Mouse (Mus musculus): Measurements from ENCODE around the gene Lmnb2. TPM values are rescaled to one million over a fixed set of nuclear protein-coding genes. Genes with fewer than 3 reads are reported as not detected.

Lmnb2 gene
- polyA plus RNA-seq, 1 experiment from 2014 or later = 54.0 TPM

- Histone ChIP-seq H3K4me1 (peaks cover 10% of the 10 kb centered on the region; the same call in 1 of the 2 replicates), H3K4me3 (no peak overlapping the region), H3K9me3 (replicated peaks) (no peaks in the 10 kb centered on the region), H3K27me3 (peaks cover 9% of the 10 kb centered on the region; the same call in 1 of the 2 replicates), H3K4me2 (no peak overlapping the region), H3K27ac (no peak overlapping the region), H3K9ac (no peak overlapping the region), H3K36me3 (ENCODE audit: poor library complexity, severe bottlenecking) (no peaks in the 10 kb centered on the region)
- 94% methylated on average over 8 of the region's 8 CpGs for WGBS
- no peak for ATAC-seq
Measured at GRCm38 (mm10) chr10:80956385-80956784, 38.3 kb upstream of the Lmnb2 start.

GRCm38 (mm10) chr10:80955536-80955935 lies 37.5 kb upstream of the Lmnb2 start:
- H3K27me3 ChIP-seq = peaks cover 9% of the 10 kb centered on the region; the same call in 1 of the 2 replicates
- no peak overlapping the region for H3K27ac ChIP-seq
- H3K36me3 ChIP-seq (ENCODE audit: poor library complexity, severe bottlenecking) = no peaks in the 10 kb centered on the region
- ATAC-seq = peak; percentile 46; the same call in 1 of the 2 replicates
- no peaks in the 10 kb centered on the region for H3K9me3 ChIP-seq (replicated peaks)
- no peak overlapping the region for H3K4me3 ChIP-seq
- 28% methylated on average over 9 of the region's 9 CpGs for WGBS
- no peak overlapping the region for H3K4me2 ChIP-seq
- peaks cover 6% of the 10 kb centered on the region; the same call in 1 of the 2 replicates for H3K4me1 ChIP-seq
- H3K9ac ChIP-seq = no peak overlapping the region

- Histone ChIP-seq H3K27ac (no peak overlapping the region), H3K9me3 (replicated peaks) (no peaks in the 10 kb centered on the region), H3K4me1 (peaks cover 6% of the 10 kb centered on the region; the same call in 1 of the 2 replicates), H3K27me3 (0 out of 2 replicates have a peak, but pooled peaks cover 3% of the 10 kb centered on the region), H3K4me3 (no peak overlapping the region), H3K4me2 (no peak overlapping the region), H3K9ac (no peak overlapping the region), H3K36me3 (ENCODE audit: poor library complexity, severe bottlenecking) (no peaks in the 10 kb centered on the region)
- no peak for ATAC-seq
- 79% methylated on average over 6 of the region's 6 CpGs for WGBS
Measured at GRCm38 (mm10) chr10:80954843-80955242, 36.8 kb upstream of the Lmnb2 start.

- no peaks in the 10 kb centered on the region for H3K9me3 ChIP-seq (replicated peaks)
- H3K27me3 ChIP-seq = 0 out of 2 replicates have a peak, but pooled peaks cover 3% of the 10 kb centered on the region
- no peak for ATAC-seq
- peaks cover 6% of the 10 kb centered on the region; the same call in 1 of the 2 replicates for H3K4me1 ChIP-seq
- H3K9ac ChIP-seq = no peak overlapping the region
- H3K4me2 ChIP-seq = no peak overlapping the region
- H3K36me3 ChIP-seq (ENCODE audit: poor library complexity, severe bottlenecking) = no peaks in the 10 kb centered on the region
- H3K4me3 ChIP-seq = no peak overlapping the region
- 79% methylated on average over 13 of the region's 13 CpGs for WGBS
- H3K27ac ChIP-seq = no peak overlapping the region
Measured at GRCm38 (mm10) chr10:80954415-80954814, 36.4 kb upstream of the Lmnb2 start.

- no peak for ATAC-seq
- no peak overlapping the region for H3K27ac ChIP-seq
- H3K36me3 ChIP-seq (ENCODE audit: poor library complexity, severe bottlenecking) = no peaks in the 10 kb centered on the region
- 0 out of 2 replicates have a peak, but pooled peaks cover 3% of the 10 kb centered on the region for H3K27me3 ChIP-seq
- peaks cover 17% of the 10 kb centered on the region for H3K4me1 ChIP-seq
- H3K4me2 ChIP-seq = no peak overlapping the region
- H3K9me3 ChIP-seq (replicated peaks) = no peaks in the 10 kb centered on the region
- no peak overlapping the region for H3K4me3 ChIP-seq
- H3K9ac ChIP-seq = no peak overlapping the region
- 76% methylated on average over 15 of the region's 15 CpGs for WGBS
Measured at GRCm38 (mm10) chr10:80952449-80952848, 34.4 kb upstream of the Lmnb2 start.

- H3K4me3 ChIP-seq = no peak overlapping the region
- WGBS = 81% methylated on average over 10 of the region's 10 CpGs
Measured at GRCm38 (mm10) chr10:80951761-80952390, 33.8 kb upstream of the Lmnb2 start.

GRCm38 (mm10) chr10:80950314-80950713 lies 32.3 kb upstream of the Lmnb2 start:
- no peak for ATAC-seq
- 0 out of 2 replicates have a peak, but pooled peaks cover 3% of the 10 kb centered on the region for H3K27me3 ChIP-seq
- H3K27ac ChIP-seq = no peak overlapping the region
- no peak overlapping the region for H3K4me2 ChIP-seq
- 28% methylated on average over 5 of the region's 5 CpGs for WGBS
- no peaks in the 10 kb centered on the region for H3K9me3 ChIP-seq (replicated peaks)
- H3K4me1 ChIP-seq = peaks cover 16% of the 10 kb centered on the region
- no peak overlapping the region for H3K4me3 ChIP-seq
- no peaks in the 10 kb centered on the region for H3K36me3 ChIP-seq (ENCODE audit: poor library complexity, severe bottlenecking)
- no peak overlapping the region for H3K9ac ChIP-seq

More at GRCm38 (mm10) chr10:80951761-80952390, 33.8 kb upstream of the Lmnb2 start:
- H3K4me2 ChIP-seq = no peak overlapping the region
- H3K4me1 ChIP-seq = peaks cover 22% of the 10 kb centered on the region
- 0 out of 2 replicates have a peak, but pooled peaks cover 3% of the 10 kb centered on the region for H3K27me3 ChIP-seq
- no peak overlapping the region for H3K9ac ChIP-seq
- H3K36me3 ChIP-seq (ENCODE audit: poor library complexity, severe bottlenecking) = no peaks in the 10 kb centered on the region
- no peak overlapping the region for H3K27ac ChIP-seq
- H3K9me3 ChIP-seq (replicated peaks) = no peaks in the 10 kb centered on the region
- no peak for ATAC-seq

- 76% methylated on average over 3 of the region's 3 CpGs for WGBS
- Histone ChIP-seq H3K9ac (no peak overlapping the region), H3K27me3 (0 out of 2 replicates have a peak, but pooled peaks cover 3% of the 10 kb centered on the region), H3K27ac (no peak overlapping the region), H3K4me3 (no peak overlapping the region), H3K9me3 (replicated peaks) (no peaks in the 10 kb centered on the region), H3K4me1 (peaks cover 16% of the 10 kb centered on the region), H3K36me3 (ENCODE audit: poor library complexity, severe bottlenecking) (no peaks in the 10 kb centered on the region), H3K4me2 (no peak overlapping the region)
- ATAC-seq = no peak
Measured at GRCm38 (mm10) chr10:80949081-80949480, 31.0 kb upstream of the Lmnb2 start.

- Histone ChIP-seq H3K36me3 (ENCODE audit: poor library complexity, severe bottlenecking) (no peaks in the 10 kb centered on the region), H3K27me3 (0 out of 2 replicates have a peak, but pooled peaks cover 3% of the 10 kb centered on the region), H3K4me3 (no peak overlapping the region), H3K9me3 (replicated peaks) (no peaks in the 10 kb centered on the region), H3K4me1 (peaks cover 16% of the 10 kb centered on the region), H3K4me2 (no peak overlapping the region), H3K9ac (no peak overlapping the region), H3K27ac (no peak overlapping the region; the same call in 1 of the 2 replicates)
- WGBS = 32% methylated on average over 6 of the region's 6 CpGs
- no peak for ATAC-seq
Measured at GRCm38 (mm10) chr10:80948570-80948969, 30.5 kb upstream of the Lmnb2 start.

- WGBS = 43% methylated on average over 2 of the region's 2 CpGs
- no peak overlapping the region for H3K4me3 ChIP-seq
- H3K9me3 ChIP-seq (replicated peaks) = no peaks in the 10 kb centered on the region
- peaks cover 16% of the 10 kb centered on the region for H3K4me1 ChIP-seq
- no peak overlapping the region for H3K27ac ChIP-seq
- ATAC-seq = no peak
- no peak overlapping the region for H3K9ac ChIP-seq
- H3K4me2 ChIP-seq = no peak overlapping the region
- H3K27me3 ChIP-seq = 0 out of 2 replicates have a peak, but pooled peaks cover 2% of the 10 kb centered on the region
- H3K36me3 ChIP-seq (ENCODE audit: poor library complexity, severe bottlenecking) = no peaks in the 10 kb centered on the region
Measured at GRCm38 (mm10) chr10:80947802-80948201, 29.8 kb upstream of the Lmnb2 start.

- Histone ChIP-seq H3K4me2 (no peak overlapping the region), H3K9me3 (replicated peaks) (no peaks in the 10 kb centered on the region), H3K4me3 (no peak overlapping the region), H3K4me1 (peaks cover 16% of the 10 kb centered on the region), H3K9ac (peak overlapping the region; percentile 16; the same call in 1 of the 2 replicates), H3K36me3 (ENCODE audit: poor library complexity, severe bottlenecking) (no peaks in the 10 kb centered on the region), H3K27ac (no peak overlapping the region), H3K27me3 (no peaks in the 10 kb centered on the region)
- 60% methylated on average over 14 of the region's 14 CpGs for WGBS
- ATAC-seq = no peak
Measured at GRCm38 (mm10) chr10:80946684-80947437, 28.8 kb upstream of the Lmnb2 start.

GRCm38 (mm10) chr10:80944231-80944630 lies 26.2 kb upstream of the Lmnb2 start:
- WGBS = 92% methylated on average over 5 of the region's 5 CpGs
- H3K4me1 ChIP-seq = peaks cover 30% of the 10 kb centered on the region
- H3K27ac ChIP-seq = no peak overlapping the region
- no peak for ATAC-seq
- no peak overlapping the region for H3K4me3 ChIP-seq
- no peak overlapping the region for H3K4me2 ChIP-seq
- no peaks in the 10 kb centered on the region for H3K36me3 ChIP-seq (ENCODE audit: poor library complexity, severe bottlenecking)
- peaks cover 15% of the 10 kb centered on the region for H3K27me3 ChIP-seq
- no peaks in the 10 kb centered on the region for H3K9me3 ChIP-seq (replicated peaks)
- H3K9ac ChIP-seq = no peak overlapping the region
